In the genomic region with DNA sequence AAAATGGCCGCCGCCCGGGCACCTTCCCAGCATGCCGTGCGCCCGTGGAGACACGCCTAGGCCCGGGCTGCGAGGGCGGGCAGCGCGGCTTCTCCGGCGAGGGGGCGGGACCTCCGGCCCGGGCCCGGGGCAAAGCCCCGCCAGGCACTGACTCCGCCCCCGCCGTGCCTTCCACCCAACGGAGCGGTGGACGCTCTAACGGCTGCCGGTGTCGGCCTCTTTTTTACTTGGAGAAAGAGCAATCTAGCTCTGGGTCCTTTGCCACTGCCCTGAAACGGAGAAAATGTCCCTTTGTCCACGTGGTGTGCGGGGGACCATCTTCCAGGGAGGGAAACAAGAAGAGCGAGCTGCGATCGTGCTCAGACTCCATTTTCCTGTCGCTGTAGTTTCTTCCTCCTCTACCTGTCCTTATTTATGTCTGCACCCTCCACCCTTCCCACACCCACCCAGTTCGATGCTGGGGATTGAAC, we compare ENCODE assay signal across 8 mouse cellular contexts. TPM values are rescaled to one million over a fixed set of nuclear protein-coding genes. Genes with fewer than 3 reads are reported as not detected.
A peak's percentile ranks its signal among the peaks of the same experiment; 100 is the strongest.
DNase-seq lines count a peak whose midpoint lies in the region; ATAC-seq lines count a peak whose summit lies in the region.

A gene (minus strand): TSS at position 58 of the 470 bp plus-strand sequence.

- no peaks in the 10 kb centered on the region for H3K27me3 ChIP-seq in intestine, embryonic 14.5 days (replicated peaks; ENCODE audit: control insufficient read depth, insufficient read depth, low read length)

- no peaks in the 10 kb centered on the region for H3K9me3 ChIP-seq in intestine, embryonic 14.5 days (ENCODE audit: control insufficient read depth, low read length)

- DNase-seq in adrenal gland, adult 18-20 months (ENCODE audit: low spot score in 2 of 2): peak; percentile 94 to 95
- peak; percentile 95 for DNase-seq in embryo, embryonic 10.5 days (ENCODE audit: low spot score)
- DNase-seq in gastrocnemius, postnatal 25 days: peak; percentile 95
- peak; percentile 96 for DNase-seq in intestine, embryonic 14.5 days (ENCODE audit: low spot score)
- DNase-seq in left cerebral cortex, postnatal 14 days (ENCODE audit: low spot score in 2 of 2): peak; percentile 92 to 95
- DNase-seq in right cerebral cortex, postnatal 14 days: peak; percentile 95
- DNase-seq in urinary bladder, postnatal 25 days (ENCODE audit: low spot score): peak; percentile 94

- intact Hi-C loops in left cerebral cortex, postnatal 14 days (cut with DNase I): no loop called here

- H3K4me2 ChIP-seq in intestine, embryonic 14.5 days (ENCODE audit: low read length): peak within 1 kb of the TSS; percentile 81

- H3K36me3 ChIP-seq in intestine, embryonic 14.5 days (ENCODE audit: control insufficient read depth, insufficient read depth, low read length): peaks cover 8% of the 10 kb centered on the region; the same call in 1 of the 2 replicates

- peak within 1 kb of the TSS; percentile 97 for H3K27ac ChIP-seq in intestine, embryonic 14.5 days (ENCODE audit: low read depth)

- H3K9ac ChIP-seq in intestine, embryonic 14.5 days (ENCODE audit: low read length): peak within 1 kb of the TSS; percentile 100

- ATAC-seq in intestine, embryonic 14.5 days (replicated peaks; ENCODE audit: low FRiP score, low TSS enrichment, low read depth): peak; percentile 96
- ATAC-seq in megakaryocyte-erythroid progenitor cell, adult 5-6 weeks (replicated peaks; ENCODE audit: low FRiP score, low TSS enrichment, poor library complexity, severe bottlenecking): peak; percentile 92

- peak within 1 kb of the TSS; percentile 89 for H3K4me3 ChIP-seq in intestine, embryonic 14.5 days (ENCODE audit: low read depth, low read length)

- H3K4me1 ChIP-seq in intestine, embryonic 14.5 days (replicated peaks; ENCODE audit: control insufficient read depth, insufficient read depth, low read length): peaks cover 19% of the 10 kb centered on the region

- WGBS in intestine, embryonic 14.5 days: 0% methylated on average over 36 of the region's 36 CpGs

RNA-seq across cellular contexts. Expression of the gene that starts here (rescaled TPM):
- 10 to 100 TPM; 58.1 to 71.9 TPM for total RNA-seq in adrenal gland, adult 18-20 months (2021)
- 10 to 100 TPM; 33.9 to 36.3 TPM for total RNA-seq in gastrocnemius, postnatal 25 days (2021)
- polyA plus RNA-seq in intestine, embryonic 14.5 days (2014; fragmentation: Nextera tagmentation; extraction: Ambion mirVana): 89.6 and 96.3 TPM in 2 replicates
- total RNA-seq in left cerebral cortex, postnatal 14 days (2021): 100 to 1,000 TPM; 117 TPM
- total RNA-seq in megakaryocyte-erythroid progenitor cell, adult 5-6 weeks (2014; fragmentation: Nextera tagmentation): 184 and 223 TPM in 2 replicates
- total RNA-seq in megakaryocyte-erythroid progenitor cell, adult 5-6 weeks (2017): 419 and 570 TPM in 2 replicates

Comparison
In these comparisons a context has a peak if more than half of its experiments do, and no peak if none do; other contexts are left out.
1. Peak in every context shown above with its lines: DNase-seq, ATAC-seq, H3K4me3 ChIP-seq and H3K27ac ChIP-seq.